Mouse (Mus musculus) CH12.LX (cell line): ENCODE measurements around the gene Olfr763. TPM values are rescaled to one million over a fixed set of nuclear protein-coding genes. Genes with fewer than 3 reads are reported as not detected.

Experiments
- DNase-seq: peaks from one replicate; pipeline ENCODE4 v3.0.0-alpha.2; 2013; ENCODE audit errors: extremely low read depth
- H3K27ac ChIP-seq: 2 replicates; pipeline ENCODE4 v1.5.1; 2012; ENCODE audit warnings: low read depth, mild to moderate bottlenecking, control low read depth, moderate library complexity; ENCODE audit not compliant: insufficient read depth
- H3K27me3 ChIP-seq: replicated peaks from 2 replicates; pipeline ENCODE3; 2012; ENCODE audit warnings: inconsistent platforms
- H3K36me3 ChIP-seq, 2 experiments: replicated peaks in 1 of 2; 2 replicates each; pipeline versions ENCODE3 to v1.6.1; 2012; ENCODE audit warnings: inconsistent platforms in 1 of 2, low read length in 1 of 2, mild to moderate bottlenecking in 1 of 2, mixed read lengths in 1 of 2, moderate library complexity in 1 of 2; ENCODE audit not compliant: control insufficient read depth in 1 of 2, insufficient read depth in 1 of 2
- H3K4me1 ChIP-seq, 2 experiments: 2 replicates each; pipeline ENCODE4 v1.6.1; 2012; ENCODE audit warnings: inconsistent platforms in 1 of 2, moderate library complexity in 1 of 2; ENCODE audit not compliant: insufficient read depth in 2 of 2, control insufficient read depth in 1 of 2
- H3K4me2 ChIP-seq: 2 replicates; pipeline ENCODE4 v1.6.1; 2012; ENCODE audit warnings: low read depth, mild to moderate bottlenecking, control low read depth; ENCODE audit not compliant: poor library complexity, insufficient read depth, severe bottlenecking
- H3K4me3 ChIP-seq, 3 experiments: fragments of 150-350 bp in 1 of 3; sonication (generic) in 1 of 3; replicated peaks in 1 of 3; 2 replicates each; pipeline versions ENCODE3 to v1.5.1; 2011 to 2012; ENCODE audit warnings: low read depth in 2 of 3, low read length in 2 of 3, mild to moderate bottlenecking in 2 of 3, moderate library complexity in 2 of 3, control low read depth in 1 of 3, improper control_type of control experiment in 1 of 3, inconsistent platforms in 1 of 3, mixed read lengths in 1 of 3; ENCODE audit not compliant: poor library complexity in 1 of 3
- H3K79me2 ChIP-seq: replicated peaks from 2 replicates; pipeline ENCODE4 v1.6.1; 2012; ENCODE audit warnings: mild to moderate bottlenecking, moderate library complexity; ENCODE audit not compliant: control insufficient read depth, poor library complexity, insufficient read depth, severe bottlenecking; ENCODE audit errors: extremely low read depth
- H3K9ac ChIP-seq: 2 replicates; pipeline ENCODE4 v1.6.1; 2012; ENCODE audit warnings: low read depth, mild to moderate bottlenecking, control low read depth, moderate library complexity; ENCODE audit not compliant: insufficient read depth
- H3K9me3 ChIP-seq: replicated peaks from 2 replicates; pipeline ENCODE3; 2012; ENCODE audit warnings: low read length, inconsistent platforms, mixed read lengths
- CHD2 ChIP-seq: IDR thresholded peaks from 2 replicates; pipeline ENCODE4 v1.6.1; 2011; ENCODE audit warnings: low read length, improper control_type of control experiment
- E2F4 ChIP-seq: IDR thresholded peaks from 2 replicates; pipeline ENCODE4 v1.6.1; 2011; ENCODE audit warnings: low read depth, low read length, improper control_type of control experiment; ENCODE audit not compliant: insufficient replicate concordance
- ELF1 ChIP-seq: IDR thresholded peaks from 2 replicates; pipeline ENCODE4 v1.6.1; 2014; ENCODE audit warnings: low read depth, mild to moderate bottlenecking, inconsistent platforms, low read length, improper control_type of control experiment
- EP300 ChIP-seq: IDR thresholded peaks from 2 replicates; pipeline ENCODE4 v1.6.1; 2011; ENCODE audit warnings: low read length, improper control_type of control experiment
- ETS1 ChIP-seq: conservative IDR thresholded peaks from 2 replicates; pipeline ENCODE4 v1.6.1; 2012; ENCODE audit warnings: low read depth, mild to moderate bottlenecking, inconsistent platforms, low read length, improper control_type of control experiment, moderate library complexity
- IRF4 ChIP-seq: IDR thresholded peaks from 2 replicates; pipeline ENCODE4 v1.6.1; 2014; ENCODE audit warnings: low read depth, mild to moderate bottlenecking, inconsistent platforms, low read length, improper control_type of control experiment
- JUND ChIP-seq: conservative IDR thresholded peaks from 2 replicates; pipeline ENCODE4 v1.6.1; 2011; ENCODE audit warnings: low read depth, low read length, improper control_type of control experiment
- MAFK ChIP-seq: IDR thresholded peaks from 2 replicates; pipeline ENCODE4 v1.6.1; 2011; ENCODE audit warnings: low read length, improper control_type of control experiment; ENCODE audit not compliant: insufficient replicate concordance
- MAX ChIP-seq: IDR thresholded peaks from 2 replicates; pipeline ENCODE4 v1.6.1; 2011; ENCODE audit warnings: low read length, improper control_type of control experiment
- MAZ ChIP-seq: IDR thresholded peaks from 2 replicates; pipeline ENCODE4 v1.6.1; 2012; ENCODE audit warnings: low read depth, mild to moderate bottlenecking, inconsistent platforms, low read length, improper control_type of control experiment, moderate library complexity
- MYC ChIP-seq: IDR thresholded peaks from 2 replicates; pipeline ENCODE4 v1.6.1; 2011; ENCODE audit warnings: low read depth, mild to moderate bottlenecking, improper control_type of control experiment, low read length
- NRF1 ChIP-seq: IDR thresholded peaks from 2 replicates; pipeline ENCODE4 v1.6.1; 2014; ENCODE audit warnings: low read depth, mild to moderate bottlenecking, inconsistent platforms, low read length, improper control_type of control experiment, moderate library complexity
- PAX5 ChIP-seq: IDR thresholded peaks from 2 replicates; pipeline ENCODE4 v1.6.1; 2012; ENCODE audit warnings: low read length, inconsistent platforms, mixed read lengths
- POLR2A ChIP-seq: IDR thresholded peaks from 2 replicates; pipeline ENCODE4 v1.6.1; 2011; ENCODE audit warnings: low read depth, mild to moderate bottlenecking, improper control_type of control experiment, low read length
- POLR2AphosphoS2 ChIP-seq: IDR thresholded peaks from 2 replicates; pipeline ENCODE4 v1.6.1; 2011; ENCODE audit warnings: low read depth, low read length, improper control_type of control experiment
- RCOR1 ChIP-seq: conservative IDR thresholded peaks from 2 replicates; pipeline ENCODE4 v1.6.1; 2012; ENCODE audit warnings: low read depth, mild to moderate bottlenecking, inconsistent platforms, low read length, improper control_type of control experiment
- SIN3A ChIP-seq: IDR thresholded peaks from 2 replicates; pipeline ENCODE4 v1.6.1; 2012; ENCODE audit warnings: low read length, improper control_type of control experiment, inconsistent platforms
- SMC3 ChIP-seq: IDR thresholded peaks from 2 replicates; pipeline ENCODE4 v1.6.1; 2011; ENCODE audit warnings: low read depth, low read length, improper control_type of control experiment
- TCF12 ChIP-seq: IDR thresholded peaks from 2 replicates; pipeline ENCODE4 v1.6.1; 2014; ENCODE audit warnings: low read depth, mild to moderate bottlenecking, inconsistent platforms, low read length, improper control_type of control experiment
- USF1 ChIP-seq: IDR thresholded peaks from 2 replicates; pipeline ENCODE4 v1.6.1; 2014; ENCODE audit warnings: low read depth, mild to moderate bottlenecking, inconsistent platforms, low read length, improper control_type of control experiment
- ZC3H11A ChIP-seq: IDR thresholded peaks from 2 replicates; pipeline ENCODE4 v1.6.1; 2012; ENCODE audit warnings: low read depth, mild to moderate bottlenecking, inconsistent platforms, low read length, improper control_type of control experiment
- ZMIZ1 ChIP-seq: IDR thresholded peaks from 2 replicates; pipeline ENCODE4 v1.6.1; 2012; ENCODE audit warnings: low read depth, mild to moderate bottlenecking, inconsistent platforms, low read length, improper control_type of control experiment
- ZNF384 ChIP-seq: IDR thresholded peaks from 2 replicates; pipeline ENCODE4 v1.6.1; 2012; ENCODE audit warnings: low read depth, low read length, improper control_type of control experiment, inconsistent platforms
- dilution Hi-C: fragments of 300-500 bp; cut with MboI; formaldehyde crosslinking; loops from 2 replicates; pipeline ENCODE4 v1.14.3; 2020; ENCODE audit warnings: low sequenced_read_pairs; ENCODE audit not compliant: extremely low pct_unique_long_range_greater_than_20kb, extremely low pct_ligation_motif_present
- in situ Hi-C: fragments of 300-500 bp; cut with MboI; formaldehyde crosslinking; loops from 3 replicates; pipeline ENCODE4 v1.14.3; 2019; ENCODE audit warnings: low sequenced_read_pairs, low pct_ligation_motif_present, low pct_unique_long_range_greater_than_20kb, mixed read lengths
- polyA plus RNA-seq: library from polyadenylated mRNA; unstranded; fragments of >175 nt; gene quantifications from 2 replicates; pipeline ENCODE4 v1.2.1, GENCODE M21; 2012; ENCODE audit warnings: low read depth; ENCODE audit not compliant: insufficient read length
- total RNA-seq, 2 experiments: library from RNA; depleted of rRNA; stranded (reverse); fragments of 300-350 nt in 1 of 2; fragments of >200 nt in 1 of 2; gene quantifications; 2 replicates each; pipeline ENCODE4 v1.2.3; 2012 to 2014

Gene Olfr763
- total and polyA plus RNA-seq, 3 experiments, result not detected

DNA sequence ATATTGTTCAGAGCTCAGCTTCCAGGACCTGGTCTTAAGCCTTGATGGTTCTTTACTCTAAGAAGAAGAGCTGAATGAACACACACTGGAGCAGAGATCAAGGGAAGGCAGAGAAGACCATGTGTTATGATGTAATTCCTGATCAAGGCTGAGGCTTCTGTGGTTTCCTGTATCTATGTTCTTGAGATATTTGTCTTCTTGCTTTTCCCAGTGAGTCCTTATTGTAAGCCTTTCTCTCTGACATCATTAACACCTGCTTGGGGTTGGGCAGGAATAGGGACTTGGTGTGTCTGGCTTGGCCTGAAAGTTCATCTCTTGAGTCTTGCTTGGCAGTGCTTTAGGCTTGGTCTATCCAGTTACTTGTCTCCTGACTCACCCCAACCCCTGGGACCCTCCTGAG is 19.6 kb upstream of the Olfr763 start:
- Histone ChIP-seq H3K4me1 (no peaks in the 10 kb centered on the region), H3K79me2 (no peaks in the 10 kb centered on the region), H3K4me3 (no peak overlapping the region), H3K27ac (no peak overlapping the region), H3K9me3 (no peaks in the 10 kb centered on the region), H3K27me3 (no peaks in the 10 kb centered on the region), H3K9ac (no peak overlapping the region), H3K4me2 (no peak overlapping the region), H3K36me3 (no peaks in the 10 kb centered on the region)
- TF ChIP-seq PAX5 (no peak), CHD2 (no peak), USF1 (no peak), POLR2A (no peak), TCF12 (no peak), SMC3 (no peak), ZC3H11A (no peak), E2F4 (no peak), NRF1 (no peak), MAZ (no peak), MYC (no peak), POLR2AphosphoS2 (no peak), IRF4 (no peak), ETS1 (no peak), EP300 (no peak), ZMIZ1 (no peak)
- dilution Hi-C loops, result no loop called here
- in situ Hi-C loops, result no loop called here
- no peak for DNase-seq

DNA sequence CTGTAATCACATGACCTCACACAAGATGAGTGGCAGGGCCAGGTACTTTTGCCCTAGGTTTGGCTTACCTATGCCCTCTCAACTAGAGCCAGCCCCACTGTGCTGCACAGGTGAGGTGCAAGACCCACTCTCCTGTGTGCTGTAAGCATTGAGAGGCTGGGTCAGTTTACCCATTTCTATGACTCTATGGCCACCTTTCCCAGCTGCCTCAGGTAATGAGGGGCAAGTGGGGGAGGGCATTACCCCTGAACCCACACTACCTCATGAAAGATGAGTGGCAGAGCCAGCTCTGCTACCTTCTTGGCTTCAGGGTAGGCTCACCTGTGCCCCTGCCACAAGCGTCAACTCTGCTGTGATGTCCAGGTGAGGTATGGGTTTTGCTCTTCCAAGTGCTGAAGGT is 14.8 kb upstream of the Olfr763 start:
- Histone ChIP-seq H3K27ac (no peak overlapping the region), H3K4me3 (no peak overlapping the region), H3K79me2 (no peaks in the 10 kb centered on the region), H3K9me3 (no peaks in the 10 kb centered on the region), H3K4me1 (0 out of 4 replicates have a peak, but pooled peaks cover 0 to 3% of the 10 kb centered on the region in 2 experiments), H3K27me3 (no peaks in the 10 kb centered on the region), H3K9ac (no peak overlapping the region), H3K36me3 (no peaks in the 10 kb centered on the region), H3K4me2 (no peak overlapping the region)
- dilution Hi-C loops (no loop called here), in situ Hi-C loops (no loop called here)
- DNase-seq, result no peak
- TF ChIP-seq RCOR1 (no peak), MAFK (no peak), ZMIZ1 (no peak), ZNF384 (no peak), JUND (no peak), ELF1 (no peak), SIN3A (no peak), PAX5 (no peak), USF1 (no peak), MAX (no peak), CHD2 (no peak)
- TF ChIP-seq, all 38 proteins: peak for 0
